Mouse (Mus musculus) frontal cortex, adult 2 months (tissue): Measurements from ENCODE around the gene Dhx8. TPM values are rescaled to one million over a fixed set of nuclear protein-coding genes. Genes with fewer than 3 reads are reported as not detected.

ENCODE experiments used
- DNase-seq, 2 experiments: peaks; one replicate each; pipeline ENCODE4 v3.0.0; 2022; ENCODE audit warnings: low spot score in 1 of 2; ENCODE audit errors: extremely low spot score in 1 of 2
- polyA plus RNA-seq: library from polyadenylated mRNA; depleted of rRNA; stranded (reverse); fragments of >200 nt; gene quantifications from 2 replicates; pipeline ENCODE4 v1.2.3, GENCODE M21; 2012

The Dhx8 gene
- polyA plus RNA-seq, 1 experiment: 23.8 TPM

- no peak for DNase-seq
Observed at GRCm38 (mm10) chr11:101729308-101729707, 3.4 kb upstream of the Dhx8 start.

- no peak for DNase-seq
Observed at GRCm38 (mm10) chr11:101733596-101733995, 877 bp downstream of the Dhx8 start.

DNA sequence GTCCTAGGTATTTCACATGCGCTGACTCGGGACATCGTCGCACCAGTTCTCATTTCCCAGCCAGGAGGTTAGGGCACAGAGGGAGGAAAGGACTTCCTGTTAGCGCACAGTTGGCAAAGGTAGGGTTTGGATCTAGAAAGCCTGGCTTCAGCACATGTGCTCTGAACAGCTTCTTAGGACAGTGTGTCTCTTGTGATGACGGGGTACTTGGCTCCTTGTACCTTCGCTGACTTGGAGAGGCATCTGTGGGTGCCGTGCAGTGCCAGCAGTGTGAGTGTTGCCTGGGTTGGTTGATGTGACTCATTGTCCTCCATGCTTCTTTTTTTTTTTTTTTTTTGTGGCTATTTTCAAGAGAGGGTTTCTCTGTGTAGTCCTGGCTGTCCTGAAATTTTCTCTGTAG lies 23.9 kb downstream of the Dhx8 start:
- DNase-seq: peak in 1 of 2 experiments; percentile 45

DNA sequence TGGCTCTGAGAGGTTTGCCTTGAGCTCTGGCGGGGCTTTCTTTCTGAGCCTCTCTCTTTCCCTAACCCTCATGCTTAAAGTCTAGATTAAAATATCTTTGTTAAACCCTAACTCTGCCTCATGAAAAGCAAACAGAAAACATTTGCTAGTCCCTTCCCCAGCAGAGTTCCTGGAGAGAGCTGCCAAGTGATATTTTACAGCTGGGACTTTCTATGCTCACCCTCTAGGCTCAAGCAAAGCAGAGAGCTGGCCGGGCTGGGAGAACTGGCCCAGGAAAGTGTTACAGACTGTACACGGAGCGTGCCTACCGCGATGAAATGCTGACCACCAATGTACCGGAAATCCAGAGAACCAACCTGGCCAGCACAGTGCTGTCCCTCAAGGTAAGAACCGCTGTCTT lies 24.6 kb downstream of the Dhx8 start:
- DNase-seq: no peak

DNA sequence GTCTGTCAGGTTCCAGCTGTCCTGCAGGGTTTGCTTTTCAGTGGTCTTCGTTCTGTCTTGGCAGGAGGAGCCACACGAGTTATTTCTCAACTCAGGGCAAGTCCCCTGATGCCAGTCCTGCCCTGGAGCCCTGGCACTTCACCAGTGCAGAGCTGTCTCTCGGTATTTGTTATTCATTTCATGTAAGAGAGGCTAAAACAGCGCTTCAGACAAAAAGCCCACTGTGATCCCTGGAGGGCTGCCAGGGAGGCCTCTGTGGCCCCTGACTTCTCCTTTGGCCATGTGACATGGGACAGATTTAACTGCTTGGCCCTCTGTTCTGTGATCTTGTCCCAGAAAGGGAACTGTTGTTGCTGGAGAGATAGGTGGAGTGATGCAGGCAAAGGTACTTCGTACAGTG lies 25.7 kb downstream of the Dhx8 start:
- DNase-seq: peak in 1 of 2 experiments; percentile 48

DNA sequence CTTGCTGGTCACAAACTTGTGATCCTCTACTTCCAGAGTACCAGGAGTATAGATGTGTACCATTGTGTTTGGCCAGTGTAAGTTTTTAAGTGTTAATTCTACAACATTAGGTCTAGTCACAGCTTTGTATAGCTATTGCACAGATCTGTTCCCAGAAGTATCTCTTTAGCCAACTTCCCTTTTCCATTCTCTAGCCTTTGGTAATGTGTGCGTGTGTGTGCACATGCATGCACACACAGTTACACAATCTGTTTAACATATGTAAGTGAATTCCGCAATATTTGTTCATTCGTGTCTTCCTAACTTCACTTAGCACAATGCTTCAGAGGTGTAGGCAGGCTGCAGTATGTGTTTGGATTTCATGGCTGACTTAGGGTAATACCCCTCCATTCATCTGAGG lies 26.8 kb downstream of the Dhx8 start:
- no peak for DNase-seq

DNA sequence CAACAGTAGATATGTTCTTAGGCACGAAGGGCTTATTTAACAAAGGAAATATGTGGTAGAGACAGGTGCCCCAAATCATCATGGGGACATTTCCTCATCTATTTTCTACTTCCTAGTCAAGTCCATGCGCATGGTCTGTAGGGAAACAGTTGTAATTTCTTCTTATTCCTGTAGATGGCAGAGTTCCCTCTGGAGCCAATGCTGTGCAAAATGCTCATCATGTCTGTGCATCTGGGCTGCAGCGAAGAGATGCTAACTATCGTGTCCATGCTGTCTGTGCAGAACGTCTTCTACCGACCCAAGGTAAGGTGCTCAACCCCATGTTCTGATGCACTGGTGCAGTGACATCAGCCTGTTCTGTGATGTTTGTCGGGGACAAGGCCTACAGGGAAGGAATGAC lies 31.0 kb downstream of the Dhx8 start:
- DNase-seq: peak; percentile 46 to 89

DNA sequence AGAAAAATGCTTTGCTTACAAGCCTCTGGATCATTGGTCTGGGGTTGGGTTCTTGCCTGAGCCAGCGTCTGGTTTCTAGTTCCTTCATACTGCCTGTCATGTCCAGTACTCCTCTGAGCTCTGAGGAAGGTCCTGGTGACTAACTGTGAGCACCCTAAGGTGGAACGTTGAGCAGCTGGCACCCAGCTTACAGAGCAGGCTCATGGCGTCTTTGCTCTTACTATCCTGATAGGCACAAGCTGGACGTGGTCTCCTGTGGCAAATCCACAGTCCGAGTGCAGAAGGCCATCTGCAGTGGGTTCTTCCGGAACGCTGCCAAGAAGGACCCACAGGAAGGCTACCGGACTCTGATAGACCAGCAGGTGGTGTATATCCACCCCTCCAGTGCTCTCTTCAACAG lies 31.8 kb downstream of the Dhx8 start:
- DNase-seq: no peak

GRCm38 (mm10) chr11:101767326-101767725 lies 34.6 kb downstream of the Dhx8 start:
- DNase-seq: no peak

DNA sequence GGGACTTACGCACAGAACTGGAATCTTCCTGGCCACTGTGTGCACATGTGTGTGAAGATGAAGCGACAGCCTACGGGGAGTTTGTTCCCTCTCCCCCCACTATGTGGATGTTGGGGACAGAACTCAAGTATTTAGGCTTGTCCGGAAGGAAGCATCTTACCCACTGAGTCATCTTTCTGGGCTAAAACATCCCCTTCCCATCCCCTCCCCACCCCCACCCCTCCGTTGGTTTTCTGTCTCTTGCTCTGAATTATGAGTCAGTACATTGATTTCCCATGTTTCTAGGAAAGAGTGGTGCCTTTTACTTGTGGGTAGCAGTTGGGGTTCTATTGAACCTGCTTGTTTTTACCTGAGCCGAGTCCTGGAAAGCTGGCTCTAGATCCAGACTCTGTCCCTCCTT lies 36.0 kb downstream of the Dhx8 start:
- DNase-seq: no peak

DNA sequence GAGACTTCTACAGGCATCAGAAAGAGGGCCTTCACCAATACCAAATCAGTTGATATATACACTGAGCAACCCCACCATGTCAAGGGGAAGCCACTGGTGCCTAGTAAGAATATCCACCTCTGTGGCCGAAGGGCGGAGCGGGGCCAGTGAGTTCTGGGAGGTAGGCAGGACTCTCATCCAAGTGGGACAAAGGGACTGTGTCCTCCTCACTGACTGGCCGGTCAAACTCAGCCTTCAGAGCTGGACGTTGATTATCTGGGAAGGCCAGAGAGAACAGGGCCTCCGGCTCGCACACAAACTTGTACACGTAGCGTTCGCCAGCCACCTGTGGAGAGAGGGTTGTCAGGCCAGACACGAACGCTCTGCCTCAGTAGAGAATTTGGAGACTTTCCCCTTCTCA lies 37.5 kb downstream of the Dhx8 start:
- DNase-seq: no peak

DNA sequence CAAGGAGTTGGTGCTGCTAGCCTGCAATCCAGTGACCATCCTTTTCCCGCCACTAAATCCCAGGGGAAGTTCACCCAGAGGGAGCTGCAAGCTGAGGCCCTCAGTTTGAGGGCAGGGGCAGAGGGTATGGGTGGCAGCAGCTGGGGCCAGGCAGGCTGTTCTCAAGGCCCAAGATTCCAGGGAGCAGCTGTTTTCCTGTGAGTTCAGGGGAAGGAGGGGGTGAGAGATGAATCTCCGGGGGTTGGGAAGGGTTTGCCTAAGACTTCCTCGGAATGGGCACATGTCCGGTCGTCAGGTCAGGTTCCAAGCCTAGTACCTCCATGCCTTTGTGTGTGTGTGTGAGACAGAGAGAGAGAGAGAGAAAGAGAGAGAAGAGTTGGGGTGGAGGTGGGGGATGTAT lies 39.3 kb downstream of the Dhx8 start:
- no peak for DNase-seq

- DNase-seq: peak in 1 of 2 experiments; percentile 21
Observed at GRCm38 (mm10) chr11:101772449-101772848, 39.7 kb downstream of the Dhx8 start.

DNA sequence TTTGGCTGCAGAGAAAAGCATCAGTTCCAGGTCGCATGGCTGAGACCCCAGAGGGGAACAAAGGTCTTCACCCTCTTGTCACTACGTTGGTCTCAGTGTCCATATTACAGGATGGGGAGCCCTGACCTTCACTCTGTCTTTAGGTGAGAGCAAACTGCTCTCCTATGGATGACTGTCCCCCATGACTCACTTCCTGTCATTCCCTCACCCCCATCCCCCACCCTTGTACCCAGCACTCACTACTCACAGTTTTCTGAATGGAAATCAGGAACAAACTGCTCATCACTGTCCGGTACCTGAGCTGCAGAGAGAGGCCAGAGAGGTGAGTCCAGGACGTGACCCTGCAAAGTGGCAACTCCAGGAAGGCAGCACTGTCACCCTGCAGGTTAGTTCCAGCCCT lies 44.1 kb downstream of the Dhx8 start:
- DNase-seq: no peak

DNA sequence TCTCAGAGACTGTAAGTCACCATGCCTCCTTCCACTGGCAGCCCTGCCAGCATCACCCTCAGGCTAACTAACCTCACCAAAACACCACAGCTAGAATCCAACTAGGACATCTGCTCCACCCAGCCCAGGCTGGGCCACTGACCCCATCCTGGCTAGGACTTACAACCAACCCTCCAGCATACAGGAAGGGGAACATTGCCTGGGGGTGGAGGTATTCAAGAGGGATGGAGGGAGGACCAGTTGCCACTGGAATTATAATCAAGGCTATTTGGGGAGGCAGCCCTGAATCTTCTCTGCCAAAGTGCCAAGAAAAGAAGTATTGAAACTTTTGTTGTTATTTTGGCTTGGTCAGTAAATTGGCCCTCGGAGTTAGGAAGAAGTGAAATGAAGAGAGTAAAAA lies 50.4 kb downstream of the Dhx8 start:
- DNase-seq: peak in 1 of 2 experiments; percentile 35

GRCm38 (mm10) chr11:101783584-101783983 lies 50.9 kb downstream of the Dhx8 start:
- no peak for DNase-seq

- no peak for DNase-seq
Observed at GRCm38 (mm10) chr11:101784072-101784471, 51.4 kb downstream of the Dhx8 start.

- DNase-seq: peak in 1 of 2 experiments; percentile 55
Observed at GRCm38 (mm10) chr11:101784488-101785142, 51.9 kb downstream of the Dhx8 start.

DNA sequence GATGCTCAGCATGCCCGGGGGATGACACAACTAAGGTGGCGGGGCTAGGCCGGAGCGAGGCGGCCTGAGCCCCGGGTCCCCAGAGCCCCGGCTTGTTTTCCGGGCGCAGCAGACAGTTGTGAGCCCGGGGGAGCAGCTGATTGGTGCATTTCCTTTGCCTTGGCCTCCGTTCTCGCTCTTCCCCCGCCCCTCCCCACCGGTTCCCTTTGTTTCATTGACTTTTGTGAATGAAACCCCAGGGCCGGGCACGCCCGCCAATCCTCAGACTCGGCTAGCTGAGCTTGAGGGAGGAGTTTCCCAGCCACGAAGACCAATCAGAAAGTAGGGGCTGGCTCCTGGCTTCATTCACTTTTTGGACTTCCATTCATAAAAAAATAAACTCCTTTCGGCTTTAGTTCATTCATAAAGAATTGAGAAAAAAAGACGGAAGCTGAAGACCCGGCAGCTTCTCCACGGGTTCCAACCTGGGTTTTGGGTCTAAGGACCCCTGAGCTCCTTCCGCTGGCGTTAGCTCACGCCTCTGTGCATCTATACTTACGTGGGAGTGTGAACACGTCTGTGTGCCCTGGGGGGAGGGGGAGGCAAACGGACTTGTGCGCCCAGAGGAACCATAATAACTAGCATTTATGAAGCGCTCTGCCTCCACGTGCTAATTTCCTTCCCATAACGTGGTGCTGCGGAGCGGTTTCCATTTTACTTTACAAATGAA lies 52.6 kb downstream of the Dhx8 start, which contains the start of gene Etv4:
TSS of gene Etv4 (minus strand) at position 229 of the 709 bp plus-strand sequence.
- DNase-seq: peak; percentile 84 to 90

DNA sequence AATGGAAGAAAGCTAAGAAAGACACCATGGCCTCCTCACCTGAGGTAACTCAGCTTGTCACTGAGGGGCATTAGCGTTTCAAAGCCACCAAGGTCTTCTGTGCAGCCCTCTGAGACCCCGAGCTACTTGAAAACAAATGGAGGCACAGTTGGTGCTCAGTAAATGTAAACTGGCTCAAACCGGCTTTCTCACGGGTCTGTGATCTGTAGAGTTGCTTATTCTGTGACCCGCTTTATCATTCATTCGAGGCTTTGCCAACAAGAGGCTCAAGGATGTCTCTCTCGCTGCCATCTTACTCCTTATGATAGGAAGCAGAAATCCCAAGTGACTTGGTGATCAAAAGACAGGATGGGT lies 53.1 kb downstream of the Dhx8 start:
- DNase-seq: no peak

GRCm38 (mm10) chr11:101786651-101787050 lies 53.9 kb downstream of the Dhx8 start:
- DNase-seq: no peak

DNA sequence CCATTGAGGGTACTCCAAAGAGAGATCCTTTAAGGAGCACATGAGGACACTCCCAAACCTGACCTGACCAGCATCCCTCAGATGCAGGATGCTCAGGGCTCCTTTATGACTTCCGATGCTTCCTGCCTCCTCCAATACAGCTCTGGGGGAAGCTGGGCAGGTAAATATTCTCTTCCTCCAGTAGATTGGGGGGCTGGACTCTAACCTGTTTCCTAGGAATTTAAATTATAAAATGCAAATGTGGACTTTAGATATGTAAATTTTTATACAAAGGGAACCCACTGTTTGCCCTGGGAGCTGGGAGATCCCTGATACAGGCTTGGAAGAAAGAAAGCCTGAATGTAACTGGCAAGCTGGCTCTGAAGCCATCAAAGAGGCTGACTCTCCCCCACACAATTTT lies 54.7 kb downstream of the Dhx8 start:
- DNase-seq: no peak
